Mouse (Mus musculus) limb, embryonic 14.5 days (tissue): ENCODE measurements around the gene Ppp6r2. TPM values are rescaled to one million over a fixed set of nuclear protein-coding genes. Genes with fewer than 3 reads are reported as not detected.

ENCODE experiments used
- ATAC-seq: fragments of 200-750 bp; cut with Nextera tagmentation; 2 replicates; pipeline ENCODE4 v1.8.0; 2017; ENCODE audit warnings: low read depth, moderate number of reproducible peaks, moderate TSS enrichment; ENCODE audit not compliant: low FRiP score
- DNase-seq: peaks from one replicate; pipeline ENCODE4 v3.0.0-alpha.2; 2015; ENCODE audit warnings: low spot score
- H3K27ac ChIP-seq: fragments of 300-500 bp; sonication (generic); replicated peaks from 2 replicates; pipeline ENCODE4 v1.5.1; 2014; ENCODE audit warnings: low read depth, mild to moderate bottlenecking, low read length, moderate library complexity, mixed read lengths
- H3K27me3 ChIP-seq: fragments of 300-500 bp; sonication (generic); 2 replicates; pipeline ENCODE4 v1.6.1; 2014; ENCODE audit warnings: low read length, mixed read lengths; ENCODE audit not compliant: control insufficient read depth, insufficient read depth
- H3K36me3 ChIP-seq: fragments of 300-500 bp; sonication (generic); 2 replicates; pipeline ENCODE4 v1.6.1; 2014; ENCODE audit warnings: mild to moderate bottlenecking, low read length, moderate library complexity, mixed read lengths; ENCODE audit not compliant: control insufficient read depth, insufficient read depth
- H3K4me1 ChIP-seq: fragments of 300-500 bp; sonication (generic); 2 replicates; pipeline ENCODE4 v1.6.1; 2014; ENCODE audit warnings: antibody characterized with exemption, low read length, mixed read lengths; ENCODE audit not compliant: control insufficient read depth, insufficient read depth
- H3K4me2 ChIP-seq: fragments of 300-500 bp; sonication (generic); replicated peaks from 2 replicates; pipeline ENCODE4 v1.6.1; 2014; ENCODE audit warnings: low read depth, mild to moderate bottlenecking, low read length, moderate library complexity; ENCODE audit not compliant: severe bottlenecking
- H3K4me3 ChIP-seq: fragments of 300-500 bp; sonication (generic); replicated peaks from 2 replicates; pipeline ENCODE4 v1.5.1; 2014; ENCODE audit warnings: low read length
- H3K9ac ChIP-seq: fragments of 300-500 bp; sonication (generic); 2 replicates; pipeline ENCODE4 v1.6.1; 2014; ENCODE audit warnings: mild to moderate bottlenecking, low read depth, low read length, moderate library complexity; ENCODE audit not compliant: severe bottlenecking
- H3K9me3 ChIP-seq: fragments of 300-500 bp; sonication (generic); 2 replicates; pipeline ENCODE4 v1.6.1; 2016; ENCODE audit warnings: low read length; ENCODE audit not compliant: control insufficient read depth
- POLR2A ChIP-seq: fragments of 200-500 bp; IDR thresholded peaks from 2 replicates; pipeline ENCODE4 v1.8.0; 2012; ENCODE audit warnings: inconsistent platforms, mild to moderate bottlenecking, moderate library complexity, borderline replicate concordance; ENCODE audit not compliant: insufficient read depth, insufficient read length; ENCODE audit errors: extremely low read depth
- WGBS: fragments of 180-500 bp; shearing (Covaris S2); extraction: QIAGEN DNeasy Blood & Tissue Kit; methylation state at CpG from one replicate; pipeline ENCODE4 v1.1.7; 2014; 5-methylcytosine and 5-hydroxymethylcytosine counted together
- polyA plus RNA-seq, 2 experiments: library from polyadenylated mRNA; depleted of rRNA in 1 of 2; stranded (reverse) in 1 of 2; unstranded in 1 of 2; fragments of >200 nt; fragmentation: Nextera tagmentation in 1 of 2; extraction: Ambion mirVana in 1 of 2; gene quantifications; 2 replicates each; pipeline versions ENCODE4 v1.2.1 to v1.2.3; 2012 to 2014

Gene Ppp6r2
- polyA plus RNA-seq, 2 experiments: 28.3 to 71.5 TPM

GRCm38 (mm10) chr15:89182842-89183241 is 28.5 kb upstream of the Ppp6r2 start:
- Histone ChIP-seq H3K27me3 (no peaks in the 10 kb centered on the region), H3K36me3 (peaks cover 7% of the 10 kb centered on the region; the same call in 1 of the 2 replicates), H3K9ac (no peak overlapping the region), H3K4me2 (no peak overlapping the region), H3K9me3 (no peaks in the 10 kb centered on the region), H3K4me1 (peaks cover 22% of the 10 kb centered on the region), H3K4me3 (no peak overlapping the region), H3K27ac (no peak overlapping the region)
- WGBS: 50% methylated on average over 5 of the region's 5 CpGs
- DNase-seq: no peak
- ATAC-seq: no peak
- TF ChIP-seq POLR2A: no peak

DNA sequence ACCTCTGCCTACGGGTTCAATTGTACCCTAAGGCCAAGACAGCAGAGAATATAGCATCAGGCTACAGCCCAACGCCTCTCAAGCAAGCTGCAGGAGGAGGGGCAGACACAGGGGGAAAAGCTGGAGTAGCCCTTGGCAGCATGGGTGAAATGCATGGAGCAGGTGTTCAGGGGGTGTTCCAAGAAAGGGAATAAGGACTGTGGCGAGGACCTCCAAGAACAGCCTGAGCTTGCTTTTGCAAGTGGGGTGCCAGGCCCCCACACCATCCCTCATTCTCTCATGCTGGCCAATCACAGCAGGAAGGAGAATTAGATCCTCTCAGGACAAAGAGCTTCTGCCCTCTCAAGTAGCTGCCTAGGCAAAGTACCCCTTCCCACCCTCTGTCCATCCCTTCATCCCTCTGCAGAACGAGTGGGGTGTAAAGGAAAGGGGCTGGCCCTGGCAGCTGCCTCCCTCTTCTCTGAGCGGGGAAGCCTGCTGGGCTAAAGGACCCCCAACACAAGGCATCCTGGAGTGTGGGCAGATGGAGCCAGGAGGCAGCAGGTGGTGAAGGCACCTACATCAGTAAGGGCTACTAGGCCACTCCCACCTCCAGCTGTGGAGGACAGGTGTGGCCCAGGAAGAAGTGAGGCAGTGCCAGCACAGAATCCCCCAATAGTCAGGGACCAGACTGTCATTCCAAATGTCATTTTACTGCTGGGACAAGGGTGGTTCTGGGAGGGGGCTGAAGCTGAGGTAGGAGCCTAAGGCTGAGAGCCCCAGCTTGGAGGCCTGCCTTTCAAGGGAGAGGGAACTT is 27.0 kb upstream of the Ppp6r2 start:
- ATAC-seq: no peak
- no peak for TF ChIP-seq POLR2A
- WGBS: 51% methylated on average over 5 of the region's 5 CpGs
- no peak overlapping the region for H3K27ac ChIP-seq
- H3K4me3 ChIP-seq: no peak overlapping the region
- DNase-seq: no peak
- no peaks in the 10 kb centered on the region for H3K9me3 ChIP-seq
- no peak overlapping the region for H3K9ac ChIP-seq
- no peaks in the 10 kb centered on the region for H3K27me3 ChIP-seq
- peaks cover 8% of the 10 kb centered on the region for H3K4me1 ChIP-seq
- H3K4me2 ChIP-seq: no peak overlapping the region
- H3K36me3 ChIP-seq: peaks cover 15% of the 10 kb centered on the region

DNA sequence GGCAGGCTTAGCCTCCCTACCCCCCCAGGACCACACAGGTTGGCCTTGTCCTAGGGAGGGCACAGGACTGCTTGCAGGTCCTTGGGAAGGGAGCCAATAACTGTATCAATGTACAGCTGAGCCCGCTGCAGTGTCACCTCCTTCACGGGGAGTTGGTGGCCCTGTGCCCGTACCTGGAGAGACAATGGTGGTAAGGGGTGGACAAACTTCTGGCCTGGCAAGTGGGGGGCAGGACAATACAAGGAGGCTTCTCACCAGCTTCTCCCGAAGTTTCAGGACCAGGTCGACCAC is 26.5 kb upstream of the Ppp6r2 start:
- no peaks in the 10 kb centered on the region for H3K9me3 ChIP-seq
- DNase-seq (no peak), ATAC-seq (no peak)
- no peak overlapping the region for H3K9ac ChIP-seq
- H3K27ac ChIP-seq: no peak overlapping the region
- WGBS: 82% methylated on average over 5 of the region's 5 CpGs
- peaks cover 8% of the 10 kb centered on the region for H3K4me1 ChIP-seq
- peaks cover 16% of the 10 kb centered on the region for H3K36me3 ChIP-seq
- TF ChIP-seq POLR2A: no peak
- H3K27me3 ChIP-seq: no peaks in the 10 kb centered on the region
- no peak overlapping the region for H3K4me3 ChIP-seq
- H3K4me2 ChIP-seq: no peak overlapping the region

DNA sequence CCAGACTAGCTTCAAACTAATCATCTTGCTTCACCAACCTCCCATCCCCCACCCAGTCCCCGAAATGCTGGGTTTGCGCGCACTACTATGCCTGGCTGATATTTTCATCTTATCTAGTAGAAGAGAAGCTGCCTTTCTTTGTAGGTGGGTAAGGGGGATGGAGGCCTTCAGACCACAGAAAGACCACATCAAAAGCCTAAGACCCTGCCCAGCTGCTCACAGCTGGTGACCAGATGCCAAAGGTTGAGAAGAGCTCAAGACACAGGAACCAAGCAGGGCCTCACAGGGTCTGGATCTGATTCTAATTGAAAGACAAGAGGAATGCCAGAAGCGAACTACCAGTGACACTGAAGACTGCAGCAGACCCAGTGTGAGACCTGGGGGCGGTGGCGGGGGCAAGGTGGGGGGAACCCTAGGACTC is 16.1 kb upstream of the Ppp6r2 start:
- WGBS: 11% methylated on average over 6 of the region's 6 CpGs
- peak overlapping the region; percentile 98 for H3K27ac ChIP-seq
- H3K9ac ChIP-seq: peak overlapping the region; percentile 98
- DNase-seq: no peak
- H3K9me3 ChIP-seq: no peaks in the 10 kb centered on the region
- 0 out of 2 replicates have a peak, but pooled peaks cover 3% of the 10 kb centered on the region for H3K36me3 ChIP-seq
- H3K4me1 ChIP-seq: peaks cover 16% of the 10 kb centered on the region
- peak overlapping the region; percentile 70 for H3K4me2 ChIP-seq
- H3K4me3 ChIP-seq: peak overlapping the region; percentile 88
- no peaks in the 10 kb centered on the region for H3K27me3 ChIP-seq
- ATAC-seq: no peak
- no peak for TF ChIP-seq POLR2A

GRCm38 (mm10) chr15:89195690-89196312 is 15.6 kb upstream of the Ppp6r2 start:
- Histone ChIP-seq H3K4me2 (peak overlapping the region; percentile 70), H3K36me3 (0 out of 2 replicates have a peak, but pooled peaks cover 3% of the 10 kb centered on the region), H3K4me1 (peaks cover 16% of the 10 kb centered on the region), H3K27ac (peak overlapping the region; percentile 98), H3K9ac (peak overlapping the region; percentile 98), H3K9me3 (no peaks in the 10 kb centered on the region), H3K4me3 (peak overlapping the region; percentile 88), H3K27me3 (no peaks in the 10 kb centered on the region)
- ATAC-seq: peak; percentile 93
- 0 out of 2 replicates have a peak, but pooled peaks have one; percentile 33 for TF ChIP-seq POLR2A
- peak; percentile 90 for DNase-seq
- 2% methylated on average over 23 of the region's 25 CpGs for WGBS
